Mouse (Mus musculus) hindbrain, embryonic 13.5 days (tissue): ENCODE measurements around the gene Asic5. TPM values are rescaled to one million over a fixed set of nuclear protein-coding genes. Genes with fewer than 3 reads are reported as not detected.

ENCODE experiments used
- ATAC-seq: fragments of 200-750 bp; cut with Nextera tagmentation; 2 replicates; pipeline ENCODE4 v1.8.0; 2017; ENCODE audit warnings: moderate TSS enrichment; ENCODE audit not compliant: low FRiP score
- H3K27ac ChIP-seq: fragments of 300-500 bp; sonication (generic); 2 replicates; pipeline ENCODE4 v1.5.1; 2015; ENCODE audit warnings: inconsistent platforms, mild to moderate bottlenecking, moderate library complexity
- H3K27me3 ChIP-seq: fragments of 300-500 bp; sonication (generic); 2 replicates; pipeline ENCODE4 v1.6.1; 2015; ENCODE audit warnings: mild to moderate bottlenecking, inconsistent platforms
- H3K36me3 ChIP-seq: fragments of 300-500 bp; sonication (generic); 2 replicates; pipeline ENCODE4 v1.6.1; 2015; ENCODE audit warnings: mild to moderate bottlenecking, inconsistent platforms
- H3K4me1 ChIP-seq: fragments of 300-500 bp; sonication (generic); replicated peaks from 2 replicates; pipeline ENCODE4 v1.6.1; 2015; ENCODE audit warnings: inconsistent platforms
- H3K4me2 ChIP-seq: fragments of 300-500 bp; sonication (generic); 2 replicates; pipeline ENCODE4 v1.6.1; 2015; ENCODE audit warnings: inconsistent platforms, mild to moderate bottlenecking, moderate library complexity
- H3K4me3 ChIP-seq: fragments of 300-500 bp; sonication (generic); 2 replicates; pipeline ENCODE4 v1.5.1; 2015; ENCODE audit warnings: mild to moderate bottlenecking, inconsistent platforms
- H3K9ac ChIP-seq: fragments of 300-500 bp; sonication (generic); 2 replicates; pipeline ENCODE4 v1.6.1; 2015; ENCODE audit warnings: mild to moderate bottlenecking, inconsistent platforms
- H3K9me3 ChIP-seq: fragments of 300-500 bp; sonication (generic); 2 replicates; pipeline ENCODE4 v1.6.1; 2016; ENCODE audit warnings: inconsistent platforms
- WGBS: fragments of 180-500 bp; shearing (Covaris S2); methylation state at CpG from one replicate; pipeline ENCODE4 v1.1.7; 2015; 5-methylcytosine and 5-hydroxymethylcytosine counted together
- polyA plus RNA-seq: library from polyadenylated mRNA; unstranded; fragments of >200 nt; fragmentation: Nextera tagmentation; extraction: Ambion mirVana; gene quantifications from 2 replicates; pipeline ENCODE4 v1.2.1, GENCODE M21; 2015

Asic5 gene
- polyA plus RNA-seq = not detected in 2 replicates

DNA sequence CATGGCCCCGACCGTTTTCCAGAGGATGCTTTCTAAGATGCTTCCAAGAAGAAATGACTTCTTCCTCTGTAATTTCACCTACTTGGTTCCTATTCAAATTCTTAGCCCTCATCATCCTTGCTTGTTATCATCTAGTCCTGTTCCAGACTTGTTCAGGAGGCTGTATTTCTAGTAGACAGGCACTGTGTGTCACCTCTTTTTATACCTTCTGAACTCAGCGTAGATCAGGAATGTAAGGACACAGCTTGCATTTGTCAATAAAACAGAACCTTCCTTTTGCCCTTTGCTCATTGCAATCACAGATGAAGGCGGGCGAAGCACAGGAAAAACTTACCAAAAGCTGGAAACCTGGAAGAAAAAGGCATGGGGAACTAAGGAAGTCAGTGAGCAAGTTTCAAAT is at the start of gene Asic5:
Asic5 (plus strand) TSS at position 301 of the 400 bp plus-strand sequence.
- Histone ChIP-seq H3K4me1 (peaks cover 3% of the 10 kb centered on the region; the same call in 1 of the 2 replicates), H3K36me3 (no peaks in the 10 kb centered on the region), H3K4me2 (no peak within 1 kb of the TSS), H3K27ac (no peak within 1 kb of the TSS), H3K9me3 (no peaks in the 10 kb centered on the region), H3K27me3 (no peaks in the 10 kb centered on the region), H3K9ac (no peak within 1 kb of the TSS), H3K4me3 (no peak within 1 kb of the TSS)
- ATAC-seq = no peak
- WGBS = 94% methylated on average over 5 of the region's 5 CpGs

DNA sequence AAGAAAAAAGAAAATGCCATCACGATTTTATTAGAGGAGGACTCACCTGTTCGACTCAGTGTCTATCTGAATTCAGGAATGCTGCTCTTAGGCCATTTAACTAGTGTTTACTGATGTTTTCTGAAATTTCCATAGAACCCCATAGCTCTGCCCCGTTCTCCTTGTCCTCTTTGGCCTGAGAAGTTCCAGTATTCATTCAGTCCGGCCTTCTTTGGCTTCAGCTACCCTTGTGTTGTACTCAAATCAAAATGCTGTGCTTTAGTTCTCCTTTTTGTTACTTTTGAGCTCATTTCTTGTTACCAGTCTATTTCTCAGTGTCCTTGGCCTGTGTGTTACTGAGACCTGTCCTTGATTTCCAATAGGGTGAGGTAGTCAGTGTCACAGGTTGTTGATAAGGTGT is 48.7 kb upstream of the Asic5 start:
- Histone ChIP-seq H3K4me3 (no peak overlapping the region), H3K27ac (no peak overlapping the region), H3K36me3 (no peaks in the 10 kb centered on the region), H3K9me3 (no peaks in the 10 kb centered on the region), H3K27me3 (no peaks in the 10 kb centered on the region), H3K4me1 (peaks cover 8% of the 10 kb centered on the region), H3K4me2 (no peak overlapping the region), H3K9ac (no peak overlapping the region)
- WGBS = 89% methylated on average over 4 of the region's 4 CpGs
- ATAC-seq = no peak

DNA sequence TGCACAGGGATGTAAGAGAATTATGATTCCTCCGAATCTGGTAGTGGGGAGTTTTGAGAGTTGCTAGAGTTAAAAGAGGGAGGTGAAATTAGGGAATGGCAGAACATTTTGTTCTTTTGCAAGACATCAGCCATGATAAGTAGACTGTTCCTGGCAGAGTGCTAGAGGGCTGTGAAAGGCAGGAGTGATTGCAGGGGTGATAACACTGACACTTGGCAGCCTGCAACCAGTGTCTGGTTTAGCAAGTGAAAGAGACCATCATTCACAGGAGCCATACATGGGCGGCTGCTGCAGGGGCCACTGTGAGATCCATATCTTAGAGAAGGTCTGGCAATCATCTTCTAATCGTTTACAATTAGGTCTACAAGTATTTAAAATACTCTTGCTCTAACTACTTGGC is 43.2 kb upstream of the Asic5 start:
- no peak for ATAC-seq
- Histone ChIP-seq H3K4me2 (no peak overlapping the region), H3K36me3 (no peaks in the 10 kb centered on the region), H3K9me3 (no peaks in the 10 kb centered on the region), H3K4me3 (no peak overlapping the region), H3K27me3 (no peaks in the 10 kb centered on the region), H3K27ac (no peak overlapping the region), H3K4me1 (no peaks in the 10 kb centered on the region), H3K9ac (no peak overlapping the region)
- WGBS = 90% methylated on average over 3 of the region's 3 CpGs

DNA sequence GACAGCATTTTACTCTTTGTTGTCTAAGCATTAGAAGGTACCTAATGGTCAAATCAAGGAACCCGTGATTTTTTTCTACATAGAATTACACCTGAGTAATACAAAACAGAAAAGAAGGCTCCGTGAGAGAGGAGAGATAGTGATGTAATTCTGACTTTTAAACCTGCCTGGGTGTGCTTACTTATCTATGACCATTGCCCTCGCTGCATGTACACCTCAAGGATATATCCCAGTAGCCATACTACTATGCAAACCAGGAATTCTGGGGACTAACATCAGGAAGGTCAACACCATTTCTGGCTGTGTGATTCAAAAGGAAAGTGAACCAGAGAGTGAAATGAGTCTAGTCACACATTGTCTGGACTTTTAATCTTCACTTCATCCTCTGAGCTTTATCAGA is 39.7 kb upstream of the Asic5 start:
- no peaks in the 10 kb centered on the region for H3K27me3 ChIP-seq
- H3K36me3 ChIP-seq = no peaks in the 10 kb centered on the region
- H3K27ac ChIP-seq = no peak overlapping the region
- H3K4me1 ChIP-seq = no peaks in the 10 kb centered on the region
- ATAC-seq = no peak
- no peak overlapping the region for H3K9ac ChIP-seq
- WGBS = 94% methylated on average over 3 of the region's 3 CpGs
- no peak overlapping the region for H3K4me3 ChIP-seq
- no peak overlapping the region for H3K4me2 ChIP-seq
- H3K9me3 ChIP-seq = no peaks in the 10 kb centered on the region

DNA sequence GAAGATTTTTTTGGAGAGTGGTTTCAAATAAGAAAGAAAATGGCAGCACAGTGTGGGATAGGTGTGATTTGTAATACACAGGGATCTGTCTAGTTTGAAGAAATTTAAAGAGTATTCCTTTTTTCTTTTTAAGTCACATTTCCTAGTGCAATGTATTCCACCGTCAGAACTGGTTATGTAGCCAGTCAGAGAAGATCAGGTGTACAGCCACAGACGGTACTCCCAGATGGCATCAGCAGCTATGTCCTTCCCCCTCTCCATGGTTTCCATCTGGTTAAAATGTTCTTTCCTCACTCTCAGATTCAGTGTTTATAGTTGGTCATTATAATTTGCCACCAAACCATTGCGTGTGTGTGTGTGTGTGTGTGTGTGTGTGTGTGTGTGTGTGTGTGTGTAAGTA is 39.0 kb upstream of the Asic5 start:
- Histone ChIP-seq H3K36me3 (no peaks in the 10 kb centered on the region), H3K4me2 (no peak overlapping the region), H3K4me1 (no peaks in the 10 kb centered on the region), H3K4me3 (no peak overlapping the region), H3K9ac (no peak overlapping the region), H3K27me3 (no peaks in the 10 kb centered on the region), H3K27ac (no peak overlapping the region), H3K9me3 (no peaks in the 10 kb centered on the region)
- 94% methylated on average over 3 of the region's 3 CpGs for WGBS
- ATAC-seq = no peak

DNA sequence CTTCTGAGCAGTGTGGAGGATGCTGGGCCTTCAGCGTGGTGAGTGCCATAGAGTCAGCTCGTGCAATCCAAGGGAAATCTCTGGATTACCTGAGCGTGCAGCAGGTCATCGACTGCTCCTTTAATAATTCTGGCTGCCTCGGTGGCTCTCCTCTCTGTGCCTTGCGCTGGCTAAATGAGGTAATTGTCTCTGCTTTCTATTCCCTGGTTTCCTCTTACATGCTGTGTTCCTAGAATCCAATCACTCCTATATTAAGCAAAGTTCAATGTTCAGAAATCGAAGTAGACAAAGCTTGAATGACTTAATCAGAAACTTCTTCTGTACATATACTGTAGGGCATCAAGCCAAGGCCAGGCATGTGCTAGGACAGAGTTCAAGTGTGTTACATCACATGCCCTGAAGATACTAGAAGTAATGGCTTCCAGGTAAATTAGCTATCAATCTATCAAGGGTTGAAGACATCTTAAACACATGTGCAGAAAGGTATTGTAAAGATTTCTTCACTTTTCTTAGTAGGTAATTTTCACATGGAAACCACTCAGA is 37.2 kb upstream of the Asic5 start:
- Histone ChIP-seq H3K27me3 (no peaks in the 10 kb centered on the region), H3K4me2 (no peak overlapping the region), H3K9me3 (no peaks in the 10 kb centered on the region), H3K36me3 (no peaks in the 10 kb centered on the region), H3K9ac (no peak overlapping the region), H3K4me1 (no peaks in the 10 kb centered on the region), H3K4me3 (no peak overlapping the region), H3K27ac (no peak overlapping the region)
- 93% methylated on average over 7 of the region's 7 CpGs for WGBS
- ATAC-seq = no peak

DNA sequence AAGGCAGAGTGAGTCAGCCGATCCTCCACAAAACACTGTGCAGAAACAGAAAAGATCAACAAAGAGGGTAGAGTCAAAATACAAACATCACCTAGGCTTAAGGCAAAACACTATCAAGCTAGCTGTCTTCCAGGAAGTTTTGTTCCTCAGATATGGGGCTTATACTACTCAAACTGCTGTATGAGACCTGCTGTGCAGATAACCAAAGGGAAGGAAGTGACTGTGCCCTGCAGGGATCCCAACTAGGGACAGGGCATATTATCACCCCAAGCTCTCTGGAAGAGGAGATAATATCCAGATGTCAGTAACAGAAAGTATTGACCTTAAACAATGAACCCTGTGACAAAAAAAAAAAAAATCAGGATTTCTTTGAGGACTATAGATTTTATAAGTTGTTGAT is 33.0 kb upstream of the Asic5 start:
- 80% methylated on average over 1 of the region's 1 CpGs for WGBS
- Histone ChIP-seq H3K9me3 (no peaks in the 10 kb centered on the region), H3K27ac (no peak overlapping the region), H3K9ac (no peak overlapping the region), H3K36me3 (no peaks in the 10 kb centered on the region), H3K4me1 (no peaks in the 10 kb centered on the region), H3K27me3 (no peaks in the 10 kb centered on the region), H3K4me2 (no peak overlapping the region), H3K4me3 (no peak overlapping the region)
- no peak for ATAC-seq

DNA sequence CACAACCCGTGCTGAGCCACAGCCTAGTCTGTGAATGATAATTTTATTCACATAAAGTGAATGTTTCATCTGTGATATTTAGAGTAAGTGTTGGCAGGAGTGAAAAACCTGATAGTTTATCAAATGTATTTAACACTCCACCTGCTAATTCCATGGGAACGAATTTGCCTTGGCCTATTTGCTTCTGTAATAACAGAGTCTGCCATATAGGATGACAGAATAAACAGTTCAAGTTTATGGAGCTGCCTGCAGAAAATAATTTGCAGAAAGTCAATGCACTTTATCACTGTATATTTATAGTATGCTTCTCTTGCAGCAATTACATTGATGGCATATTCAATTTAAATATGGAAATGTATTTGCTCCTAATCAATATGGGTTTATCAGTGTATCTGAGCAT is 30.3 kb upstream of the Asic5 start:
- Histone ChIP-seq H3K4me1 (no peaks in the 10 kb centered on the region), H3K4me3 (no peak overlapping the region), H3K36me3 (no peaks in the 10 kb centered on the region), H3K9me3 (no peaks in the 10 kb centered on the region), H3K4me2 (no peak overlapping the region), H3K9ac (no peak overlapping the region), H3K27me3 (no peaks in the 10 kb centered on the region), H3K27ac (no peak overlapping the region)
- ATAC-seq = no peak
- 71% methylated on average over 2 of the region's 2 CpGs for WGBS

DNA sequence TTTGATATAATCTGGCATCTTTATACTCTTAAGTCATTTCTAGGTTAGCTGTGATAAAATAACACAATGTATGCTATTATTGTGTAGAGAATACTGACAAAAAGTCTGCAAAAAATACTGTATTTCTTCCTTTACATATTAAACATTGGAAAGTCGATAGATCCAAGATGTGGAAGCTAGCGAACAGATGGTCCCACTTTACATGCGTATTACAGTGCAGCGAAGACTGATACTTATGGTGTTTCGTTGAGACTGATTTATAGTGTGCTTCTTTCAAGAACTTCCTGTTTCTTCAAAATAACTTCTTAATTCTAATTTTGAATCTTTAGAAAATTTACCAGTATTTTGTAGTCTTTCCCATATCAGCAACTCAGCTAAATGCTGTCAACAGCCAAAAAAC is 24.6 kb upstream of the Asic5 start:
- H3K9me3 ChIP-seq = no peaks in the 10 kb centered on the region
- H3K36me3 ChIP-seq = no peaks in the 10 kb centered on the region
- H3K4me2 ChIP-seq = no peak overlapping the region
- H3K27ac ChIP-seq = no peak overlapping the region
- H3K4me1 ChIP-seq = no peaks in the 10 kb centered on the region
- H3K4me3 ChIP-seq = no peak overlapping the region
- H3K27me3 ChIP-seq = no peaks in the 10 kb centered on the region
- H3K9ac ChIP-seq = no peak overlapping the region
- ATAC-seq = no peak
- 93% methylated on average over 5 of the region's 5 CpGs for WGBS

DNA sequence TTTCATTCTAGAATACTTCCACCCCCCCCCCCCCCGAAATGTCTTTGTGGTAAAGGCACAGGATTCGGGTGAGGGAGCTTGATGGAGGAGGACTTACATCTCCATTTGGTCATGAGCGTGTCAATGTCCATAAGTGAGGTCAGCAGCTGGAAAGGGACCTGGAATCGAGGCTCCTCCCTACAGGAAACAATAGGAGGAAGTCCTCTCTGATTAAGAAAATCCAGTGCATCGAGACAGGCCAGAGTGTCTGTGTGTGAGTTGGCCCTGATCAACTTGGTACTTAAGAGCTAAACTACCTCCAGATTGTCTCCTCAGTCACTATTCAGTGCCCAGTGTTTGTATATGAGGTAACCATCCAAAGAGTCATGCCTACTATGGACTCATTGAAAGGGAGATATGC is 20.8 kb upstream of the Asic5 start:
- WGBS = 87% methylated on average over 5 of the region's 5 CpGs
- no peaks in the 10 kb centered on the region for H3K4me1 ChIP-seq
- no peak overlapping the region for H3K4me3 ChIP-seq
- no peak for ATAC-seq
- no peak overlapping the region for H3K27ac ChIP-seq
- H3K36me3 ChIP-seq = no peaks in the 10 kb centered on the region
- no peaks in the 10 kb centered on the region for H3K9me3 ChIP-seq
- no peak overlapping the region for H3K4me2 ChIP-seq
- no peaks in the 10 kb centered on the region for H3K27me3 ChIP-seq
- H3K9ac ChIP-seq = no peak overlapping the region

DNA sequence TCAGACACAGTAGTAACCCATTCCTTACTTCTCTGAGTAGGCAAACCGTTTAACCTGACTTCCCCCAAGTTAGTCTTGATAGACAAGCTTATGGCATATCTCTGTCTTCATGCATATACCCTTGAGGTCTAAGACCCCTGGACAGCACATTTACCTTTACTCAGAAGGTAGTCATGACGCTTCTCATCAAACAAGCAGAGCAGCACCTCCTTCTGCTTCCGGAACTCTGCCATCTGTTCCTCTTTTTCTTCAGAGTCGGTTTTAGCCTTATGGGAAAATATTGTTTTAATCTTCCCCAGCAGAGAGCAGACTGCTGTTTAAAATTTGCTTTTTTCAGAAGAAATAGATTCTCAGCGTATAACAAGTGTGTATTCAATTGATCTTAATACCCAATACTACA is 18.3 kb upstream of the Asic5 start:
- H3K9me3 ChIP-seq = no peaks in the 10 kb centered on the region
- 82% methylated on average over 5 of the region's 5 CpGs for WGBS

DNA sequence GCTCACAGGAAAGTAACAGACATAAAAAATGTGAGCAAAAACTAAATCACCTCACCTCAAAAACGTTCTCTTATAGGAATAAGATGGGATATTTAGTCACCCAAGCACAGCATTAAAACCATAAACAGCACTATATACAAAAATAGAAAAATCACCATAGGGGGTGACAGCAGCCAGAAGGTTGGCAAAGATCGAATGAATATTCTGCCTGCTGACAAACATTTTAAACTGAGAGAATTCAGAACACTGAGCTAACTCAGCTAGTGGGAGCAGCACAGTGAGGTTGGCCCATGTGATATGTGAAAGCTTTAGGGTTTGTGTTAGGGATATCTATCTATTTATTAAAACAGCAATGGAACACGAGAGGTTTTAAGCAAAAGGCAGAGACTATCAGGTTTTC is 17.5 kb upstream of the Asic5 start:
- WGBS = 76% methylated on average over 3 of the region's 3 CpGs
- H3K4me1 ChIP-seq = no peaks in the 10 kb centered on the region
- no peak overlapping the region for H3K4me2 ChIP-seq
- no peak overlapping the region for H3K27ac ChIP-seq
- no peak overlapping the region for H3K4me3 ChIP-seq
- H3K9me3 ChIP-seq = no peaks in the 10 kb centered on the region
- H3K9ac ChIP-seq = no peak overlapping the region
- no peak for ATAC-seq
- no peaks in the 10 kb centered on the region for H3K36me3 ChIP-seq
- H3K27me3 ChIP-seq = no peaks in the 10 kb centered on the region

More for the DNA sequence above, 18.3 kb upstream of the Asic5 start:
- H3K4me1 ChIP-seq = no peaks in the 10 kb centered on the region
- H3K27ac ChIP-seq = no peak overlapping the region
- no peaks in the 10 kb centered on the region for H3K36me3 ChIP-seq
- no peaks in the 10 kb centered on the region for H3K27me3 ChIP-seq
- no peak overlapping the region for H3K4me2 ChIP-seq
- no peak overlapping the region for H3K9ac ChIP-seq
- no peak for ATAC-seq
- H3K4me3 ChIP-seq = no peak overlapping the region

DNA sequence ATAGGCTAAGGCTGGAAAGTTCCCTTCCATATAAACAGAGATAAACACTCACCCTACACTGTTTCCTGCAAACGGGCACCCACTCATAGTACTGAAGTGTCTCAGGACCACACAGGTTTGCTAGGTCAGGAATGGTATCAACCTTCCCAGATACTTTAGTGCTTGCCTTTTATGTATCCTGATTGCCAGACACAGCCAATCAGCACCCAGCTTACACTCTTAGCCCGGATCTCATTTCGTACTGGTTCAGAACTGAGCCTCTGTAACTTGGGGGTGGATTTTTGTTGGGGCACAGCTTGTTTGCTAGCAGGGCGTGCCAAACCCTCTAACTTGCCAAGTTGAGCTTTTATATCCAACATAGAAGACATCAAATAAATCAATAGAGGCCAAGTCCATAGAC is 6.5 kb upstream of the Asic5 start:
- 87% methylated on average over 4 of the region's 4 CpGs for WGBS

More for the DNA sequence above, 6.5 kb upstream of the Asic5 start:
- Histone ChIP-seq H3K4me3 (no peak overlapping the region), H3K9ac (no peak overlapping the region), H3K4me2 (no peak overlapping the region), H3K36me3 (no peaks in the 10 kb centered on the region), H3K27ac (no peak overlapping the region), H3K4me1 (no peaks in the 10 kb centered on the region), H3K27me3 (no peaks in the 10 kb centered on the region), H3K9me3 (no peaks in the 10 kb centered on the region)
- ATAC-seq = no peak
